Mouse (Mus musculus): ENCODE results near the gene Enpp5. TPM values are rescaled to one million over a fixed set of nuclear protein-coding genes. Genes with fewer than 3 reads are reported as not detected.

The Enpp5 gene
- polyA plus RNA-seq, 1 experiment from 2014 or later, result 21.9 TPM

DNA sequence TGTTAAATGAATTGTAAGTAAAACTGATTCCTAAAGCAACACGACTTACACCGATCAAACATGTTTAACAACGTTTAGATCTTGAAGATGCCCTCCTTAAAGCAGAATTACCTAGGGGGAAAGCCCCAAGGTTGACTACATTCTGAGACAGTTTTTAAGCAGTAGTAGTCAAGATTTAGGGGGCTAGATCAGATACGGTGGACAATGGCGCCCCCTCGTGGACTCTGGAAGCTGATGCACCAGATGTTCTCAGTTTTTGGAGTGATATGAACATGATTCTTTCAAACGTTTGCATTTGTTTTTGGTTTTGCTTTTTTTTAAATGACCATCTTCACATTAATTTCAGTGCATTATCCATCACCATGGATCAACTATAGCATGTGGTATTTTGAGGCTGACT is 51.8 kb downstream of the Enpp5 start:
- Histone ChIP-seq H3K4me1 (no peaks in the 10 kb centered on the region), H3K4me2 (replicated peaks) (no peak overlapping the region), H3K27ac (replicated peaks) (no peak overlapping the region), H3K36me3 (no peaks in the 10 kb centered on the region), H3K9me3 (replicated peaks) (no peaks in the 10 kb centered on the region), H3K4me3 (replicated peaks) (no peak overlapping the region), H3K9ac (no peak overlapping the region), H3K27me3 (no peaks in the 10 kb centered on the region; the same call in 1 of the 2 replicates)
- 9% methylated on average over 7 of the region's 7 CpGs for WGBS
- no peak for ATAC-seq (ENCODE audit: insufficient number of reproducible peaks, low FRiP score, low TSS enrichment, low read depth)

DNA sequence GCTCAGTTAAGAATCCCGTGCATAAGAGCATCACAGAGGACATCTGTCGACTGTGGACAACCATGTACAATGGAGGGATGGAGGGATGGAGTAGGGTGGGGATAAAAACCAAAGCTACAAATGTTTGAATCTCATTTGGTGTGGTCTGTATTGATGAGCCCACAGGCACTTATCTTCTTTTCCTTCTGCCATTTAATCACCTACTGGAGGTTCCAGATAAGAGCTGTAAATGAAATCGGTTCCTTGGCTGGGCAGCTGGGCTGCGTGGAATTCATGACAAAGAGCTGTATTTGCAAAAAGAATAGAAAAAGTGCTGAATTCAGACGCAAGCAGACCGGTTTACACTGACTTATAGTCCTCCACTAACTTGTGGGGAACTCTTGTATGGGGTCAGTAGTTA is 55.5 kb downstream of the Enpp5 start:
- Histone ChIP-seq H3K36me3 (no peaks in the 10 kb centered on the region), H3K27ac (replicated peaks) (no peak overlapping the region), H3K4me1 (no peaks in the 10 kb centered on the region), H3K4me3 (replicated peaks) (no peak overlapping the region), H3K27me3 (no peaks in the 10 kb centered on the region; the same call in 1 of the 2 replicates), H3K9ac (no peak overlapping the region), H3K4me2 (replicated peaks) (no peak overlapping the region), H3K9me3 (replicated peaks) (no peaks in the 10 kb centered on the region)
- 74% methylated on average over 6 of the region's 6 CpGs for WGBS
- no peak for ATAC-seq (ENCODE audit: insufficient number of reproducible peaks, low FRiP score, low TSS enrichment, low read depth)

DNA sequence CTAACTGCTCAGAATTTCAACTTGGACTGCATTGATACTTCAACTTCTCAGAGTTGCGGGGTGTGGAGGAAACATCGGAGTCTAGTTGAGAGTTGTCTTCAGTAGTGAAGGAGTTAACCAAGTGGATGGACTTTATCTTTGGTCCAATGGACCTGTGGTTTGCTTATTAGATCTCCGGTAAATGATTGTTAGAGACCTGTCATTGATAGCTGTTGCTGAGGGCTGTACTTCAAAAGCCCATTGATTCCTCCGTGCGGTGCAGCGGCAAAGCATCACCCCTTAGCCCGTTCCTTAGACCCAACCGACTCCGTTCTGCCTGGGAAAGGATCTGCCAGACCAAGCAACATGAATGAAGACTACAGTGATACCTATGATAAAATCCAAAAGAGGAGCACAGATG is 55.9 kb downstream of the Enpp5 start:
- Histone ChIP-seq H3K36me3 (no peaks in the 10 kb centered on the region), H3K4me3 (replicated peaks) (no peak overlapping the region), H3K27me3 (no peaks in the 10 kb centered on the region; the same call in 1 of the 2 replicates), H3K4me1 (no peaks in the 10 kb centered on the region), H3K9me3 (replicated peaks) (no peaks in the 10 kb centered on the region), H3K4me2 (replicated peaks) (no peak overlapping the region), H3K9ac (no peak overlapping the region), H3K27ac (replicated peaks) (no peak overlapping the region)
- ATAC-seq (ENCODE audit: insufficient number of reproducible peaks, low FRiP score, low TSS enrichment, low read depth), result no peak
- 84% methylated on average over 9 of the region's 9 CpGs for WGBS

DNA sequence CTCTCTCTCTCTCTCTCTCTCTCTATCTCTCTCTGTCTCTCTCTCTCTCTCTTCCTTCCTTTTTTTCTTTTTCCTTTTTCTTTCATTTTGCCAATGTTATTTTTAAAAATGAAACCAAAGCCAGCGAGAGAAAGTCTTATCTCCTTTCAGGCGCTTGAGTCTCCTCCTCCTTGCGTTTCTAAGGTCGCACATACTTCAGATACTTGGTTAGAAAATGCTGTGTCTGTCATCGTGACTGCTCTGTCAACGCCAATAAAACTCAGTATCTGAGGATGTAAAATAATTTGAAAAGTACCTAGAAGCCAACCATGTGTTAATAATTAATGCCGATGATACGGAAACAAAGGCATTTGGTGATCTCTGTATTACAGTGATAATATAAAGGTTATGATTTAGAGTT is 57.4 kb downstream of the Enpp5 start:
- no peak overlapping the region for H3K4me3 ChIP-seq (replicated peaks)
- WGBS, result 60% methylated on average over 8 of the region's 8 CpGs
- no peaks in the 10 kb centered on the region for H3K9me3 ChIP-seq (replicated peaks)
- H3K4me1 ChIP-seq, result no peaks in the 10 kb centered on the region
- H3K27ac ChIP-seq (replicated peaks), result no peak overlapping the region
- H3K4me2 ChIP-seq (replicated peaks), result no peak overlapping the region
- H3K27me3 ChIP-seq, result no peaks in the 10 kb centered on the region; the same call in 1 of the 2 replicates
- no peak overlapping the region for H3K9ac ChIP-seq
- ATAC-seq (ENCODE audit: insufficient number of reproducible peaks, low FRiP score, low TSS enrichment, low read depth), result no peak
- H3K36me3 ChIP-seq, result no peaks in the 10 kb centered on the region

Other genes starting within 250 kb of the Enpp5 start
- gene Enpp4, start 27.0 kb downstream of the Enpp5 start, polyA plus RNA-seq (2015; fragmentation: Nextera tagmentation; extraction: Ambion mirVana), result 3.5 and 3.8 TPM in 2 replicates
- gene Clic5, start 109.8 kb downstream of the Enpp5 start, polyA plus RNA-seq (2015; fragmentation: Nextera tagmentation; extraction: Ambion mirVana), result 1.1 and 1.2 TPM in 2 replicates